Comparison of ENCODE assay signal across 8 mouse cellular contexts in genomic region chr11:69879711-69880110, GRCm38 (mm10). TPM values are rescaled to one million over a fixed set of nuclear protein-coding genes. Genes with fewer than 3 reads are reported as not detected.
DNase-seq lines count a peak whose midpoint lies in the region; ATAC-seq and TF ChIP-seq lines count a peak whose summit lies in the region.

No protein-coding gene starts in this region.

- peak overlapping the region; percentile 58; the same call in 1 of the 2 replicates for H3K9ac ChIP-seq in embryonic facial prominence, embryonic 15.5 days
- H3K9ac ChIP-seq in intestine, embryonic 14.5 days (ENCODE audit: low read length), result peak overlapping the region; percentile 55
- no peak overlapping the region for H3K9ac ChIP-seq in midbrain, postnatal 0 days (replicated peaks; ENCODE audit: low read length, poor library complexity, severe bottlenecking)

- ATAC-seq in embryonic facial prominence, embryonic 15.5 days (ENCODE audit: insufficient number of reproducible peaks, low FRiP score, low TSS enrichment, low read depth), result no peak
- no peak for ATAC-seq in intestine, embryonic 14.5 days (replicated peaks; ENCODE audit: low FRiP score, low TSS enrichment, low read depth)
- no peak for ATAC-seq in midbrain, postnatal 0 days (ENCODE audit: low FRiP score)

- H3K27me3 ChIP-seq in embryonic facial prominence, embryonic 15.5 days, result no peaks in the 10 kb centered on the region
- H3K27me3 ChIP-seq in intestine, embryonic 14.5 days (replicated peaks; ENCODE audit: control insufficient read depth, insufficient read depth, low read length), result no peaks in the 10 kb centered on the region
- H3K27me3 ChIP-seq in midbrain, postnatal 0 days (ENCODE audit: insufficient read depth, low read length), result no peaks in the 10 kb centered on the region

- peak overlapping the region; percentile 88 for H3K4me2 ChIP-seq in embryonic facial prominence, embryonic 15.5 days (replicated peaks)
- peak overlapping the region; percentile 69 for H3K4me2 ChIP-seq in intestine, embryonic 14.5 days (ENCODE audit: low read length)
- peak overlapping the region; percentile 78 for H3K4me2 ChIP-seq in midbrain, postnatal 0 days (ENCODE audit: low read depth, low read length, poor library complexity, severe bottlenecking)

- peak; percentile 33 for DNase-seq in kidney, postnatal 10 days
- DNase-seq in kidney, postnatal 14 days, result no peak
- no peak for DNase-seq in intestine, embryonic 14.5 days (ENCODE audit: low spot score)
- DNase-seq in midbrain, postnatal 0 days (ENCODE audit: low spot score), result no peak
- no peak for DNase-seq in retina, embryonic 14.5 days (ENCODE audit: low spot score)
- no peak for DNase-seq in cerebellum, adult 9-11 months
- DNase-seq in thymus, postnatal 0 days (ENCODE audit: low spot score), result no peak

- H3K36me3 ChIP-seq in embryonic facial prominence, embryonic 15.5 days, result no peaks in the 10 kb centered on the region
- no peaks in the 10 kb centered on the region for H3K36me3 ChIP-seq in intestine, embryonic 14.5 days (ENCODE audit: control insufficient read depth, insufficient read depth, low read length)
- no peaks in the 10 kb centered on the region for H3K36me3 ChIP-seq in midbrain, postnatal 0 days (ENCODE audit: insufficient read depth, low read length)

- H3K4me3 ChIP-seq in embryonic facial prominence, embryonic 15.5 days (replicated peaks), result peak overlapping the region; percentile 58
- H3K4me3 ChIP-seq in intestine, embryonic 14.5 days (ENCODE audit: low read depth, low read length), result peak overlapping the region; percentile 52
- no peak overlapping the region for H3K4me3 ChIP-seq in midbrain, postnatal 0 days (ENCODE audit: low read depth, low read length)

- H3K9me3 ChIP-seq in embryonic facial prominence, embryonic 15.5 days (replicated peaks), result no peaks in the 10 kb centered on the region
- no peaks in the 10 kb centered on the region for H3K9me3 ChIP-seq in intestine, embryonic 14.5 days (ENCODE audit: control insufficient read depth, low read length)
- no peaks in the 10 kb centered on the region for H3K9me3 ChIP-seq in midbrain, postnatal 0 days (ENCODE audit: low read length)

- peak overlapping the region; percentile 94 for H3K27ac ChIP-seq in embryonic facial prominence, embryonic 15.5 days (replicated peaks)
- no peak overlapping the region for H3K27ac ChIP-seq in intestine, embryonic 14.5 days (ENCODE audit: low read depth)
- H3K27ac ChIP-seq in midbrain, postnatal 0 days (ENCODE audit: low read depth, low read length), result no peak overlapping the region

- TF ChIP-seq CTCF in midbrain, postnatal 0 days (IDR thresholded peaks at IDR 0.05), result no peak

- WGBS in embryonic facial prominence, embryonic 15.5 days, result 53% methylated on average over 15 of the region's 15 CpGs
- WGBS in intestine, embryonic 14.5 days, result 47% methylated on average over 15 of the region's 15 CpGs
- 63% methylated on average over 15 of the region's 15 CpGs for WGBS in midbrain, postnatal 0 days

- peaks cover 69% of the 10 kb centered on the region for H3K4me1 ChIP-seq in embryonic facial prominence, embryonic 15.5 days
- peaks cover 28% of the 10 kb centered on the region for H3K4me1 ChIP-seq in intestine, embryonic 14.5 days (replicated peaks; ENCODE audit: control insufficient read depth, insufficient read depth, low read length)
- no peaks in the 10 kb centered on the region for H3K4me1 ChIP-seq in midbrain, postnatal 0 days (ENCODE audit: insufficient read depth, low read length)

RNA-seq across cellular contexts. Expression of gene Kctd11, which starts 1.5 kb away (rescaled TPM):
- polyA plus RNA-seq in embryonic facial prominence, embryonic 15.5 days (2015; fragmentation: Nextera tagmentation; extraction: Ambion mirVana), result 13.8 and 18.1 TPM in 2 replicates
- 3.5 and 4.4 TPM in 2 replicates for polyA plus RNA-seq in intestine, embryonic 14.5 days (2014; fragmentation: Nextera tagmentation; extraction: Ambion mirVana)
- total RNA-seq in midbrain, postnatal 0 days (2014; rRNA removed), result 0.93 and 1.6 TPM in 2 replicates
- polyA plus RNA-seq in midbrain, postnatal 0 days (2015; fragmentation: Nextera tagmentation; extraction: Ambion mirVana), result 0.57 and 0.92 TPM in 2 replicates
- 1.7 and 2.3 TPM in 2 replicates for polyA plus RNA-seq in thymus, postnatal 0 days (2015; fragmentation: Nextera tagmentation; extraction: Ambion mirVana)

RNA-seq across cellular contexts. Expression of gene Tmem95, which starts 1.9 kb away (rescaled TPM):
- polyA plus RNA-seq in embryonic facial prominence, embryonic 15.5 days (2015; fragmentation: Nextera tagmentation; extraction: Ambion mirVana), result 0.35 and 0.47 TPM in 2 replicates
- polyA plus RNA-seq in intestine, embryonic 14.5 days (2014; fragmentation: Nextera tagmentation; extraction: Ambion mirVana), result 0.38 TPM in 1 of 2 replicates, not detected in the other
- not detected in 2 replicates for total RNA-seq in midbrain, postnatal 0 days (2014; rRNA removed)
- not detected in 2 replicates for polyA plus RNA-seq in midbrain, postnatal 0 days (2015; fragmentation: Nextera tagmentation; extraction: Ambion mirVana)
- not detected in 2 replicates for polyA plus RNA-seq in thymus, postnatal 0 days (2015; fragmentation: Nextera tagmentation; extraction: Ambion mirVana)

RNA-seq across cellular contexts. Expression of gene Acap1, which starts 15.6 kb away (rescaled TPM):
- 1.8 and 2.3 TPM in 2 replicates for polyA plus RNA-seq in embryonic facial prominence, embryonic 15.5 days (2015; fragmentation: Nextera tagmentation; extraction: Ambion mirVana)
- 8.1 and 9.3 TPM in 2 replicates for polyA plus RNA-seq in intestine, embryonic 14.5 days (2014; fragmentation: Nextera tagmentation; extraction: Ambion mirVana)
- total RNA-seq in midbrain, postnatal 0 days (2014; rRNA removed), result 0.66 TPM in 1 of 2 replicates, not detected in the other
- polyA plus RNA-seq in midbrain, postnatal 0 days (2015; fragmentation: Nextera tagmentation; extraction: Ambion mirVana), result 0.14 TPM in 1 of 2 replicates, not detected in the other
- 150 and 176 TPM in 2 replicates for polyA plus RNA-seq in thymus, postnatal 0 days (2015; fragmentation: Nextera tagmentation; extraction: Ambion mirVana)

RNA-seq across cellular contexts. Expression of gene 2810408A11Rik, which starts 21.1 kb away (rescaled TPM):
- 8.7 and 9.4 TPM in 2 replicates for polyA plus RNA-seq in embryonic facial prominence, embryonic 15.5 days (2015; fragmentation: Nextera tagmentation; extraction: Ambion mirVana)
- 8.8 and 10.7 TPM in 2 replicates for polyA plus RNA-seq in intestine, embryonic 14.5 days (2014; fragmentation: Nextera tagmentation; extraction: Ambion mirVana)
- total RNA-seq in midbrain, postnatal 0 days (2014; rRNA removed), result 3.3 and 8.7 TPM in 2 replicates
- polyA plus RNA-seq in midbrain, postnatal 0 days (2015; fragmentation: Nextera tagmentation; extraction: Ambion mirVana), result 4.8 and 6.2 TPM in 2 replicates
- polyA plus RNA-seq in thymus, postnatal 0 days (2015; fragmentation: Nextera tagmentation; extraction: Ambion mirVana), result 19.8 and 26.0 TPM in 2 replicates

RNA-seq across cellular contexts. Expression of gene Neurl4, which starts 21.2 kb away (rescaled TPM):
- polyA plus RNA-seq in embryonic facial prominence, embryonic 15.5 days (2015; fragmentation: Nextera tagmentation; extraction: Ambion mirVana), result 7.8 and 8.5 TPM in 2 replicates
- polyA plus RNA-seq in intestine, embryonic 14.5 days (2014; fragmentation: Nextera tagmentation; extraction: Ambion mirVana), result 13.3 and 14.5 TPM in 2 replicates
- 112 and 118 TPM in 2 replicates for total RNA-seq in midbrain, postnatal 0 days (2014; rRNA removed)
- polyA plus RNA-seq in midbrain, postnatal 0 days (2015; fragmentation: Nextera tagmentation; extraction: Ambion mirVana), result 15.2 and 16.7 TPM in 2 replicates
- polyA plus RNA-seq in thymus, postnatal 0 days (2015; fragmentation: Nextera tagmentation; extraction: Ambion mirVana), result 6.2 and 7.5 TPM in 2 replicates

Comparison
In these comparisons a context has a peak if more than half of its experiments do, and no peak if none do; other contexts are left out.
1. RNA of gene Acap1, which starts 15.6 kb away (polyA plus RNA-seq): 150 to 176 TPM in thymus, postnatal 0 days; 8.1 to 9.3 TPM in intestine, embryonic 14.5 days, 1.8 to 2.3 TPM in embryonic facial prominence, embryonic 15.5 days and 0.14 TPM in midbrain, postnatal 0 days; every median in the first group is over 10 times any median in the second.
2. Peak in every context shown above with its lines, with median percentiles within 50 percentile points of each other: H3K4me2 ChIP-seq.